In the genomic region with DNA sequence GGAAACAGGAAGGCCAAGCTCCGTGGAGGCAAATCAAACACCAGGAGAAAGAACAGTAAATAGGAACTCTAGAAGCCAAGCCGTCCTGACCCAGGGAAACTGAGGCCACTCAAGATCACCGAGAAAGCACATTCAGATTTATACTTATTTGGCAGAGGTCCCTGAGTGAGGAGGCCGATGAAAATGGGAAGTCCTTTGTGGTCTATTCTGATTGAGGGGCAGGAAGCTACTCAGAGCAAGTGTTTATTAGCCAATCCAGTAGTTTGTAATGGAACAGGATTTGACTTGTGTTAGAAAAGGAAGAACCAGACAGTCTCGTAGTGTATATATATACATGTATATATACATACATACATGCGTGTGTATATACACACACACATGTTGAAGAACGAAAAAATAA, we compare ENCODE assay signal across 13 mouse cellular contexts. TPM values are rescaled to one million over a fixed set of nuclear protein-coding genes. Genes with fewer than 3 reads are reported as not detected.
DNase-seq lines count a peak whose midpoint lies in the region; ATAC-seq and TF ChIP-seq lines count a peak whose summit lies in the region.
"Had no signal": no experiment of that assay in that cellular context is flagged by ENCODE, and none has a peak within 500 bp of the region (broad histone marks: within the 10 kb centered on the region; RNA-seq: fewer than 3 reads in every experiment).

No protein-coding gene starts in this region.

- no peaks in the 10 kb centered on the region for H3K27me3 ChIP-seq in hindbrain, embryonic 15.5 days
- H3K27me3 ChIP-seq in hindbrain, postnatal 0 days (ENCODE audit: insufficient read depth, low read length) = no peaks in the 10 kb centered on the region
- no peaks in the 10 kb centered on the region for H3K27me3 ChIP-seq in stomach, embryonic 14.5 days (ENCODE audit: control insufficient read depth, insufficient read depth, low read length)
- no peaks in the 10 kb centered on the region for H3K27me3 ChIP-seq in stomach, postnatal 0 days (ENCODE audit: control insufficient read depth, insufficient read depth, low read length)
- H3K27me3 ChIP-seq in limb, embryonic 12.5 days = no peaks in the 10 kb centered on the region
- H3K27me3 ChIP-seq: midbrain, embryonic 15.5 days; stomach, embryonic 15.5 days had no signal

- peaks cover 15% of the 10 kb centered on the region for H3K36me3 ChIP-seq in hindbrain, embryonic 15.5 days
- H3K36me3 ChIP-seq in hindbrain, postnatal 0 days (ENCODE audit: insufficient read depth, low read length) = peaks cover 5% of the 10 kb centered on the region; the same call in 1 of the 2 replicates
- peaks cover 8% of the 10 kb centered on the region; the same call in 1 of the 2 replicates for H3K36me3 ChIP-seq in stomach, embryonic 14.5 days (ENCODE audit: control insufficient read depth, insufficient read depth, low read length)
- no peaks in the 10 kb centered on the region for H3K36me3 ChIP-seq in stomach, postnatal 0 days (ENCODE audit: control insufficient read depth, insufficient read depth, low read length)
- peaks cover 63% of the 10 kb centered on the region for H3K36me3 ChIP-seq in limb, embryonic 12.5 days
- H3K36me3 ChIP-seq: midbrain, embryonic 15.5 days; stomach, embryonic 15.5 days had no signal

- 83% methylated on average over 7 of the region's 7 CpGs for WGBS in hindbrain, embryonic 15.5 days
- WGBS in hindbrain, postnatal 0 days = 74% methylated on average over 7 of the region's 7 CpGs
- WGBS in stomach, embryonic 14.5 days = 68% methylated on average over 7 of the region's 7 CpGs
- 54% methylated on average over 7 of the region's 7 CpGs for whole genome bisulfite sequencing in stomach, postnatal 0 days
- WGBS in limb, embryonic 12.5 days = 66% methylated on average over 7 of the region's 7 CpGs

- H3K4me1 ChIP-seq in hindbrain, embryonic 15.5 days (replicated peaks) = peaks cover 22% of the 10 kb centered on the region
- no peaks in the 10 kb centered on the region for H3K4me1 ChIP-seq in hindbrain, postnatal 0 days (ENCODE audit: insufficient read depth, low read length)
- H3K4me1 ChIP-seq in stomach, embryonic 14.5 days (ENCODE audit: control insufficient read depth, insufficient read depth, low read length) = peaks cover 10% of the 10 kb centered on the region; the same call in 1 of the 2 replicates
- H3K4me1 ChIP-seq in stomach, postnatal 0 days (replicated peaks; ENCODE audit: control insufficient read depth, insufficient read depth) = no peaks in the 10 kb centered on the region
- peaks cover 31% of the 10 kb centered on the region for H3K4me1 ChIP-seq in limb, embryonic 12.5 days (replicated peaks)

- no peaks in the 10 kb centered on the region for H3K9me3 ChIP-seq in hindbrain, embryonic 15.5 days
- H3K9me3 ChIP-seq in hindbrain, postnatal 0 days (ENCODE audit: low read length) = no peaks in the 10 kb centered on the region
- no peaks in the 10 kb centered on the region for H3K9me3 ChIP-seq in stomach, embryonic 14.5 days (ENCODE audit: control insufficient read depth, low read depth, low read length)
- H3K9me3 ChIP-seq in stomach, postnatal 0 days (ENCODE audit: control insufficient read depth, low read length) = no peaks in the 10 kb centered on the region
- no peaks in the 10 kb centered on the region for H3K9me3 ChIP-seq in limb, embryonic 12.5 days
- H3K9me3 ChIP-seq: midbrain, embryonic 15.5 days; stomach, embryonic 15.5 days had no signal

- no peak for DNase-seq in hindbrain, postnatal 0 days (ENCODE audit: low spot score)
- no peak for DNase-seq in stomach, postnatal 0 days (ENCODE audit: low spot score)
- DNase-seq in testis, postnatal 14 days (ENCODE audit: low spot score) = no peak
- DNase-seq in adrenal gland, postnatal 10 days = no peak
- DNase-seq: heart, postnatal 10 days; kidney, adult 8-10 months; retina, postnatal 1 day had no signal

- no peak overlapping the region for H3K4me2 ChIP-seq in hindbrain, embryonic 15.5 days
- H3K4me2 ChIP-seq in hindbrain, postnatal 0 days (ENCODE audit: low read depth, low read length) = no peak overlapping the region
- no peak overlapping the region for H3K4me2 ChIP-seq in stomach, embryonic 14.5 days (replicated peaks; ENCODE audit: low read depth, low read length)
- H3K4me2 ChIP-seq in stomach, postnatal 0 days (replicated peaks; ENCODE audit: low read depth) = no peak overlapping the region
- H3K4me2 ChIP-seq in limb, embryonic 12.5 days = no peak overlapping the region
- H3K4me2 ChIP-seq: midbrain, embryonic 15.5 days; stomach, embryonic 15.5 days had no signal

- ATAC-seq in hindbrain, embryonic 15.5 days (ENCODE audit: low FRiP score, low read depth) = no peak
- no peak for ATAC-seq in hindbrain, postnatal 0 days
- no peak for ATAC-seq in stomach, embryonic 14.5 days (ENCODE audit: insufficient number of reproducible peaks, insufficient read depth, low FRiP score, low read depth)
- ATAC-seq in stomach, postnatal 0 days (ENCODE audit: low FRiP score, low TSS enrichment) = no peak
- no peak for ATAC-seq in limb, embryonic 12.5 days (ENCODE audit: insufficient number of reproducible peaks, insufficient read depth, low FRiP score, low TSS enrichment, low read depth)
- ATAC-seq: midbrain, embryonic 15.5 days had no signal

- peak overlapping the region; percentile 56; the same call in 1 of the 2 replicates for H3K27ac ChIP-seq in hindbrain, embryonic 15.5 days (replicated peaks)
- no peak overlapping the region for H3K27ac ChIP-seq in hindbrain, postnatal 0 days
- 0 out of 2 replicates have a peak overlapping the region, but pooled peaks have one; percentile 1 for H3K27ac ChIP-seq in stomach, embryonic 14.5 days (ENCODE audit: low read length)
- no peak overlapping the region for H3K27ac ChIP-seq in stomach, postnatal 0 days (replicated peaks)
- H3K27ac ChIP-seq in limb, embryonic 12.5 days = peak overlapping the region; percentile 79
- H3K27ac ChIP-seq: liver, embryonic 14.5 days; midbrain, embryonic 15.5 days had no signal

- TF ChIP-seq CTCF in hindbrain, postnatal 0 days (IDR thresholded peaks at IDR 0.05; ENCODE audit: low read depth) = no peak
- TF ChIP-seq CTCF in stomach, postnatal 0 days (IDR thresholded peaks at IDR 0.05; ENCODE audit: low read depth) = no peak

- no peak overlapping the region for H3K4me3 ChIP-seq in hindbrain, embryonic 15.5 days
- H3K4me3 ChIP-seq in hindbrain, postnatal 0 days (ENCODE audit: low read length) = no peak overlapping the region
- H3K4me3 ChIP-seq in stomach, embryonic 14.5 days (ENCODE audit: low read depth, low read length) = no peak overlapping the region
- no peak overlapping the region for H3K4me3 ChIP-seq in stomach, postnatal 0 days (ENCODE audit: low read depth, low read length)
- H3K4me3 ChIP-seq in limb, embryonic 12.5 days (replicated peaks) = no peak overlapping the region
- H3K4me3 ChIP-seq: midbrain, embryonic 15.5 days; stomach, embryonic 15.5 days had no signal

- no peak overlapping the region for H3K9ac ChIP-seq in hindbrain, embryonic 15.5 days
- no peak overlapping the region for H3K9ac ChIP-seq in hindbrain, postnatal 0 days (replicated peaks; ENCODE audit: low read length)
- H3K9ac ChIP-seq in stomach, embryonic 14.5 days (replicated peaks; ENCODE audit: low read depth, low read length) = no peak overlapping the region
- H3K9ac ChIP-seq in stomach, postnatal 0 days (ENCODE audit: low read length) = no peak overlapping the region
- H3K9ac ChIP-seq in limb, embryonic 12.5 days (replicated peaks) = no peak overlapping the region
- H3K9ac ChIP-seq: liver, embryonic 14.5 days; midbrain, embryonic 15.5 days; stomach, embryonic 15.5 days had no signal

- TF ChIP-seq EP300 in stomach, postnatal 0 days (optimal IDR thresholded peaks at IDR 0.05) = no peak

RNA-seq across cellular contexts. Expression of gene Slc38a1, which starts 48.8 kb away (rescaled TPM):
- polyA plus RNA-seq in hindbrain, embryonic 15.5 days (2015; fragmentation: Nextera tagmentation; extraction: Ambion mirVana) = 134 and 138 TPM in 2 replicates
- 82.6 and 89.1 TPM in 2 replicates for total RNA-seq in hindbrain, postnatal 0 days (2014; rRNA removed)
- 109 and 115 TPM in 2 replicates for polyA plus RNA-seq in hindbrain, postnatal 0 days (2015; fragmentation: Nextera tagmentation; extraction: Ambion mirVana)
- polyA plus RNA-seq in stomach, embryonic 14.5 days (2014; fragmentation: Nextera tagmentation; extraction: Ambion mirVana) = 77.5 and 82.8 TPM in 2 replicates
- polyA plus RNA-seq in stomach, postnatal 0 days (2015; fragmentation: Nextera tagmentation; extraction: Ambion mirVana) = 34.4 and 38.5 TPM in 2 replicates
- 121 and 152 TPM in 2 replicates for polyA plus RNA-seq in limb, embryonic 12.5 days (2016; fragmentation: Nextera tagmentation; extraction: Ambion mirVana)
- total RNA-seq in adrenal gland, postnatal 10 days (2021) = 10 to 100 TPM; 31.9 to 40.4 TPM

Comparison
In these comparisons a context has a peak if more than half of its experiments do, and no peak if none do; other contexts are left out.
1. H3K27ac ChIP-seq: peak in hindbrain, embryonic 15.5 days (single experiment), stomach, embryonic 14.5 days (single experiment) and limb, embryonic 12.5 days (single experiment); none in hindbrain, postnatal 0 days (single experiment) and stomach, postnatal 0 days (single experiment).